Mouse (Mus musculus) midbrain, embryonic 14.5 days (tissue): ENCODE results near the gene Nckap5. TPM values are rescaled to one million over a fixed set of nuclear protein-coding genes. Genes with fewer than 3 reads are reported as not detected.

Source experiments
- ATAC-seq: fragments of 200-750 bp; cut with Nextera tagmentation; 2 replicates; pipeline ENCODE4 v1.8.0; 2017; ENCODE audit warnings: moderate number of reproducible peaks, moderate library complexity; ENCODE audit not compliant: low FRiP score, low TSS enrichment
- DNase-seq: peaks from one replicate; pipeline ENCODE4 v3.0.0-alpha.2; 2015
- H3K27ac ChIP-seq: fragments of 300-500 bp; sonication (generic); replicated peaks from 2 replicates; pipeline ENCODE4 v1.5.1; 2014; ENCODE audit warnings: mild to moderate bottlenecking, low read depth, low read length, moderate library complexity
- H3K27me3 ChIP-seq: fragments of 300-500 bp; sonication (generic); 2 replicates; pipeline ENCODE4 v1.6.1; 2014; ENCODE audit warnings: low read length, control low read depth, mixed read lengths; ENCODE audit not compliant: control insufficient read depth, insufficient read depth
- H3K36me3 ChIP-seq: fragments of 300-500 bp; sonication (generic); 2 replicates; pipeline ENCODE4 v1.6.1; 2014; ENCODE audit warnings: low read length, control low read depth; ENCODE audit not compliant: control insufficient read depth, insufficient read depth
- H3K4me1 ChIP-seq: fragments of 300-500 bp; sonication (generic); 2 replicates; pipeline ENCODE4 v1.6.1; 2014; ENCODE audit warnings: mild to moderate bottlenecking, antibody characterized with exemption, low read length, control low read depth; ENCODE audit not compliant: control insufficient read depth, insufficient read depth
- H3K4me2 ChIP-seq: fragments of 300-500 bp; sonication (generic); 2 replicates; pipeline ENCODE4 v1.6.1; 2014; ENCODE audit warnings: mild to moderate bottlenecking, low read length, moderate library complexity
- H3K4me3 ChIP-seq: fragments of 300-500 bp; sonication (generic); replicated peaks from 2 replicates; pipeline ENCODE4 v1.5.1; 2014; ENCODE audit warnings: low read depth, low read length
- H3K9ac ChIP-seq: fragments of 300-500 bp; sonication (generic); replicated peaks from 2 replicates; pipeline ENCODE4 v1.6.1; 2014; ENCODE audit warnings: mild to moderate bottlenecking, low read length, moderate library complexity
- H3K9me3 ChIP-seq: fragments of 300-500 bp; sonication (generic); 2 replicates; pipeline ENCODE4 v1.6.1; 2016; ENCODE audit warnings: low read length, control low read depth, mixed read lengths; ENCODE audit not compliant: control insufficient read depth
- WGBS: fragments of 180-500 bp; shearing (Covaris S2); extraction: QIAGEN DNeasy Blood & Tissue Kit; methylation state at CpG from one replicate; pipeline ENCODE4 v1.1.7; 2014; 5-methylcytosine and 5-hydroxymethylcytosine counted together
- polyA plus RNA-seq: library from polyadenylated mRNA; unstranded; fragments of >200 nt; fragmentation: Nextera tagmentation; extraction: Ambion mirVana; gene quantifications from 2 replicates; pipeline ENCODE4 v1.2.1, GENCODE M21; 2014

Gene Nckap5
- 11.7 and 14.6 TPM in 2 replicates for polyA plus RNA-seq

- peak within 1 kb of the TSS; percentile 67 for H3K4me2 ChIP-seq
- under 1% methylated on average over 35 of the region's 35 CpGs for WGBS
- H3K36me3 ChIP-seq: no peaks in the 10 kb centered on the region
- H3K27me3 ChIP-seq: no peaks in the 10 kb centered on the region
- H3K4me3 ChIP-seq: peak within 1 kb of the TSS; percentile 27
- H3K4me1 ChIP-seq: peaks cover 15% of the 10 kb centered on the region; the same call in 1 of the 2 replicates
- no peak within 1 kb of the TSS; the same call in 1 of the 2 replicates for H3K9ac ChIP-seq
- no peaks in the 10 kb centered on the region for H3K9me3 ChIP-seq
- ATAC-seq (peak; percentile 84), DNase-seq (peak; percentile 91)
- H3K27ac ChIP-seq: peak within 1 kb of the TSS; percentile 60
Measured at GRCm38 (mm10) chr1:126830031-126830927, at the start of gene Nckap5. Gene Nckap5, minus strand, starts transcription at chr1:126830799.

- Histone ChIP-seq H3K4me3 (no peak overlapping the region), H3K4me1 (no peaks in the 10 kb centered on the region), H3K4me2 (no peak overlapping the region), H3K9me3 (no peaks in the 10 kb centered on the region), H3K9ac (no peak overlapping the region), H3K27me3 (no peaks in the 10 kb centered on the region), H3K36me3 (no peaks in the 10 kb centered on the region), H3K27ac (no peak overlapping the region)
- DNase-seq (no peak), ATAC-seq (no peak)
- 97% methylated on average over 2 of the region's 2 CpGs for WGBS
Measured at GRCm38 (mm10) chr1:126877495-126877894, 46.9 kb upstream of the Nckap5 start.

DNA sequence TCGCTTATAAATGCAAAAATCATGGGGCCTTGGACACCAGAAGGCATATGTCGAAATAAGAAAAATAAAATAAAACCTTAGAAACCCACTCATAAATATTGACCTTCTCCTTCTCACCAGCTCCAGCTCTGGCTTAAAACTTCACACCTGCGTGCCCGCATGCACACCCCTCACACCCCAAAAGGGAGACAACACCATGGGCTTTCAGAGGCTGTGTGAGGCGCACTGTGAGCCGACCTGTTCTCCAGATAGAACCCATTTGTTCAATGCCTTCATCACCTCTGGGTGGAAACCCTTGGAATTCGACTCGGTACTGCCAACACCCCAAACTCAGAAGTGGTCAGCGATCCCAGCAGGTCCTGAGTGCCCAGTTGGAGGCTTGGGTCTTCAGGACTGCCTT lies 37.8 kb upstream of the Nckap5 start:
- H3K4me2 ChIP-seq: no peak overlapping the region
- H3K36me3 ChIP-seq: no peaks in the 10 kb centered on the region
- 93% methylated on average over 9 of the region's 9 CpGs for WGBS
- no peak overlapping the region for H3K27ac ChIP-seq
- no peaks in the 10 kb centered on the region for H3K27me3 ChIP-seq
- H3K4me3 ChIP-seq: no peak overlapping the region
- H3K9me3 ChIP-seq: no peaks in the 10 kb centered on the region
- H3K9ac ChIP-seq: no peak overlapping the region
- no peak for DNase-seq
- peaks cover 8% of the 10 kb centered on the region; the same call in 1 of the 2 replicates for H3K4me1 ChIP-seq
- no peak for ATAC-seq

GRCm38 (mm10) chr1:126867912-126868311 lies 37.3 kb upstream of the Nckap5 start:
- Histone ChIP-seq H3K36me3 (no peaks in the 10 kb centered on the region), H3K4me3 (no peak overlapping the region), H3K4me1 (peaks cover 8% of the 10 kb centered on the region; the same call in 1 of the 2 replicates), H3K27me3 (no peaks in the 10 kb centered on the region), H3K27ac (no peak overlapping the region), H3K9ac (no peak overlapping the region), H3K4me2 (no peak overlapping the region), H3K9me3 (no peaks in the 10 kb centered on the region)
- ATAC-seq: no peak
- no peak for DNase-seq
- 84% methylated on average over 5 of the region's 5 CpGs for WGBS

DNA sequence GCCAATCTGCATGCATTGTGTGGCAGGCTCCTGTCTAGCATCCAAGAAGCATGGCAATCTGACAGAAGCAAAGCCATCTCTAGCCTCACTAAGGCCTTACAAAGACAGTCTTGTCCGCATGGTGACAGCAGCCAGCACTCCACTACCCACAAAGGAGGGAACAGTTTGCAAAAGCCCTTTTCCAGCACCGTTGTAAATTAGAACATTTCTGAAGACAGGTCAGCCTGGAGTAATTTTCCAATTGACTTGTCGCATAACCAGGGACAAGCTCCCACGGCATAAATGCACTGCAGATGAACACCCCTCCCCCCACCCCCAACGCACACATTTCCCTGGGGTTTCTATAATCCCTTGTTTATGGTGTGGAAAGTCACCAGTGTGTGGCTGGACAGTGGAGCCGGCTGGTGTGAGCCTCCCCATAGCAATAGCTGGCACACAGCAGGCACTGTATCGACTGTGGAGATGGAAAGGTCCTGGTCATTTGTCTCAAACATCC lies 35.0 kb upstream of the Nckap5 start:
- ATAC-seq (peak; percentile 77), DNase-seq (peak; percentile 65)
- 9% methylated on average over 7 of the region's 7 CpGs for WGBS
- Histone ChIP-seq H3K4me1 (peaks cover 8% of the 10 kb centered on the region; the same call in 1 of the 2 replicates), H3K9me3 (no peaks in the 10 kb centered on the region), H3K27me3 (no peaks in the 10 kb centered on the region), H3K4me3 (no peak overlapping the region), H3K9ac (no peak overlapping the region; the same call in 1 of the 2 replicates), H3K36me3 (no peaks in the 10 kb centered on the region), H3K27ac (peak overlapping the region; percentile 60), H3K4me2 (no peak overlapping the region)

DNA sequence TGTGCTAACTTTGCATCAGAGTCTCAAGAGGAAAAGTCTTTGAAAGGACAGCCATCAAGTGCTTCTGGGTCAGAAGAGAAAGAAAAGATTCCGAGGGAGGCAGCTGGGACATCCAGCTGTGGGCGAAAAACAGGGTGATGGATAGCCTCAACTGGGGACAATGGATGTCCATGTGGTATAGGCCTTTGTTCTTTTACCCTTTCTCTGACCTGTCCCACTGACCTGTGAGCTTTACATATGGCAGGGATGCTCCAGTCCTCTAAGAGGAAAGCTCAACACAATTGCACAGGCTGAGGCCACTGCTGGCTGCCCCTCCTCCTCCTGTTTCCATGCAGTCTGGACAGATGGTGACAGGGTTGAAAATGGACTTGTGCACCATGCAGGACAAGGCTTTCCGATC lies 31.2 kb upstream of the Nckap5 start:
- H3K4me2 ChIP-seq: no peak overlapping the region
- no peaks in the 10 kb centered on the region for H3K27me3 ChIP-seq
- no peak overlapping the region for H3K9ac ChIP-seq
- no peaks in the 10 kb centered on the region for H3K36me3 ChIP-seq
- no peaks in the 10 kb centered on the region for H3K9me3 ChIP-seq
- no peak for DNase-seq
- no peak for ATAC-seq
- H3K4me1 ChIP-seq: peaks cover 8% of the 10 kb centered on the region; the same call in 1 of the 2 replicates
- 51% methylated on average over 3 of the region's 3 CpGs for WGBS
- no peak overlapping the region for H3K4me3 ChIP-seq
- no peak overlapping the region for H3K27ac ChIP-seq

- no peaks in the 10 kb centered on the region for H3K9me3 ChIP-seq
- no peak overlapping the region for H3K4me3 ChIP-seq
- H3K9ac ChIP-seq: no peak overlapping the region
- ATAC-seq (no peak), DNase-seq (no peak)
- peaks cover 2% of the 10 kb centered on the region; the same call in 1 of the 2 replicates for H3K4me1 ChIP-seq
- H3K27ac ChIP-seq: no peak overlapping the region
- no peaks in the 10 kb centered on the region for H3K36me3 ChIP-seq
- WGBS: 91% methylated on average over 4 of the region's 4 CpGs
- H3K4me2 ChIP-seq: no peak overlapping the region
- H3K27me3 ChIP-seq: no peaks in the 10 kb centered on the region
Measured at GRCm38 (mm10) chr1:126860537-126860936, 29.9 kb upstream of the Nckap5 start.

DNA sequence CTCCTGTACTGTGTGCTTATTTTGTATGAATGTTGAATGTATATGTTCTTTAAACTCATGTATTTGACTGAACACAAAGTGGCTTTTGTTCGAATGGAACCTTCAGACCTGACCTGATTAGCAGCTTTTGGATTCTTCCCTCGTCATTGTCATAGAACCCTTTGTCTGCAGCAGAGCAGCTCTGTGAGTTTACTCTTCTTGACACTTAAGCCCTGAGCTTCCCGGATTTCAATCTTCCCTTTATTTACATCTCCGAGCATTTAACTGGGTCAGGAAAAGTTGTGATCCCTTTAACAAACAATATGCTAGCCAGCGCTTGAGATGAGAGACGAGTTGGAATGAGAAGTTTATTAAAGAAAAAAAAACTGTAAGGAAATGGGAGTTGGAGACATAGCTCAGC lies 18.9 kb upstream of the Nckap5 start:
- no peaks in the 10 kb centered on the region for H3K36me3 ChIP-seq
- ATAC-seq (no peak), DNase-seq (no peak)
- no peaks in the 10 kb centered on the region for H3K9me3 ChIP-seq
- H3K4me1 ChIP-seq: no peaks in the 10 kb centered on the region
- no peak overlapping the region for H3K4me3 ChIP-seq
- 28% methylated on average over 6 of the region's 6 CpGs for WGBS
- no peaks in the 10 kb centered on the region for H3K27me3 ChIP-seq
- no peak overlapping the region for H3K4me2 ChIP-seq
- H3K27ac ChIP-seq: no peak overlapping the region
- no peak overlapping the region for H3K9ac ChIP-seq
